Mouse (Mus musculus): ENCODE measurements around the gene Ppm1a. TPM values are rescaled to one million over a fixed set of nuclear protein-coding genes. Genes with fewer than 3 reads are reported as not detected.

The Ppm1a gene
- polyA plus RNA-seq, 1 experiment from 2014 or later: 68.8 TPM

DNA sequence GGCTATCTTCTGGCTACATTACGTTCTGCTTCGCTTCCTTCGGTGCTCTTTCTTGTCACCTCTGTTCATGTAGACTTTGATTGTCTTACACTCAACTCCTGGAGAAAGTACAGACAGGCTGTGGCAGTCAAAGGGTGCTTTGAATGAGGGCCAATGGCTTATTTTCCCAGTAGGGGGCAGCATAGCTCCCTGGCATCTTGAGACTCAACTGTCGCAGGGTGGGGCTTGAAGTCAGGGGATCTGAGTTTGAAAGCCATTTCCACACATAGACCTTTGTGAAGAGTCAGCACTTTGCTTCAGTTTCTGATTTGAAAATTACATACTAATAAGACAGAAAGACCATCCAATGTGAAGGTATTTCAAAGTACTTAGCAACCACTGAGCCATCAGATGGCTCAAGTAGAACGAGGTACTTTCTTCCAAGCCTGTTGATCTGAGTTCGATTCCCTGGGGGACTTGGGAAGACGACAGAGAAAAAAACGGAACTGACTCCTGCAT lies 78.3 kb downstream of the Ppm1a start:
- no peaks in the 10 kb centered on the region for H3K9me3 ChIP-seq (ENCODE audit: control insufficient read depth, low read length)
- no peaks in the 10 kb centered on the region for H3K36me3 ChIP-seq (ENCODE audit: control insufficient read depth, insufficient read depth, low read length)
- H3K4me3 ChIP-seq (ENCODE audit: low read depth, low read length): no peak overlapping the region
- no peak overlapping the region for H3K9ac ChIP-seq (ENCODE audit: low read depth, low read length)
- peaks cover 18% of the 10 kb centered on the region for H3K27me3 ChIP-seq (ENCODE audit: control insufficient read depth, insufficient read depth, low read length)
- no peak for ATAC-seq (ENCODE audit: low FRiP score)
- peaks cover 6% of the 10 kb centered on the region for H3K4me1 ChIP-seq (replicated peaks; ENCODE audit: control insufficient read depth, insufficient read depth, low read length)
- 80% methylated on average over 8 of the region's 8 CpGs for WGBS
- no peak for DNase-seq (ENCODE audit: low spot score)
- no peak overlapping the region for H3K27ac ChIP-seq (ENCODE audit: low read depth, low read length)
- H3K4me2 ChIP-seq (replicated peaks; ENCODE audit: low read depth, low read length): no peak overlapping the region

DNA sequence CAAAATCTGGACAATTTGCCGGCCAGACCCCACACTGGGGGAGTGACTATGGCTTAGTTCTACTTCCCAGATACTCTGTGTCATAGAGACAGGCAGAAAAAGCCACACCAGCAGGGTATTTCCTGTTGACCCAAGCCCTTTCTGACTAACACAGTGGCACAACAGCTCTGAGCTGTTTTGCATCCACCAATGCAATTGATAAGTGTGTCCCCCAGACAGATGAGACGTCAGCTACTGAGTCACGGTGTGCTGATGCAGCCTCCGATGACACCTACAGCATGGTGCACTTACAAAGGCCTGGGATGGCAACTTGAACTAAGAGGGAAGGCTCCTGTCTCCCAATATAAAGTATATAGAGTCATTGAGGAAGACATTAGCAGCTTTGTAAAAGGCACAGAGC lies 80.0 kb downstream of the Ppm1a start:
- DNase-seq (ENCODE audit: low spot score) (no peak), ATAC-seq (ENCODE audit: low FRiP score) (no peak)
- Histone ChIP-seq H3K27me3 (ENCODE audit: control insufficient read depth, insufficient read depth, low read length) (peaks cover 8% of the 10 kb centered on the region), H3K4me1 (replicated peaks; ENCODE audit: control insufficient read depth, insufficient read depth, low read length) (no peaks in the 10 kb centered on the region), H3K27ac (ENCODE audit: low read depth, low read length) (no peak overlapping the region), H3K4me2 (replicated peaks; ENCODE audit: low read depth, low read length) (no peak overlapping the region), H3K9me3 (ENCODE audit: control insufficient read depth, low read length) (no peaks in the 10 kb centered on the region), H3K9ac (ENCODE audit: low read depth, low read length) (no peak overlapping the region), H3K4me3 (ENCODE audit: low read depth, low read length) (no peak overlapping the region), H3K36me3 (ENCODE audit: control insufficient read depth, insufficient read depth, low read length) (no peaks in the 10 kb centered on the region)
- WGBS: 73% methylated on average over 4 of the region's 4 CpGs

DNA sequence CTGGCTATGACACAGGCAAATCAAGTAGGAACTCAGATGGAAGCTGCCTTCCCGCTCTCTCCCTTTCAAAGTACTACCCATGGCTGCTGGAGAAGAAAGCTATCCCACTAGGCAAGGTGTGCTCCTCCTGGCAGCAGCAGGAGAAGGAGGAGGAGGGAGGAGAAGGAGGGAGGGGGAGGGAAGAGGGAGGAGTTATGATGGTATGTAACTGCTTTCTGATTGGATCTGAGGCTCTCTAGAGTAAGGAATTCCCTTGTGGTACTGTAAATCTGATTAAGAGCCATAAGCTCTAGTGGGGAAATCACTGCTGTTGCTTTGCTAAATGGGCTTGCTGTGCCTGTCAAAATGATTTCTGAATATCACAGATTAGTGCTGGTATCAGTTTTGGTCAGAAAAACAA lies 84.2 kb downstream of the Ppm1a start:
- Histone ChIP-seq H3K27ac (ENCODE audit: low read depth, low read length) (no peak overlapping the region), H3K4me2 (replicated peaks; ENCODE audit: low read depth, low read length) (no peak overlapping the region), H3K36me3 (ENCODE audit: control insufficient read depth, insufficient read depth, low read length) (no peaks in the 10 kb centered on the region), H3K27me3 (ENCODE audit: control insufficient read depth, insufficient read depth, low read length) (peaks cover 11% of the 10 kb centered on the region), H3K9ac (ENCODE audit: low read depth, low read length) (no peak overlapping the region), H3K4me1 (replicated peaks; ENCODE audit: control insufficient read depth, insufficient read depth, low read length) (no peaks in the 10 kb centered on the region), H3K9me3 (ENCODE audit: control insufficient read depth, low read length) (no peaks in the 10 kb centered on the region), H3K4me3 (ENCODE audit: low read depth, low read length) (no peak overlapping the region)
- DNase-seq (ENCODE audit: low spot score): no peak
- 89% methylated on average over 1 of the region's 1 CpGs for WGBS
- no peak for ATAC-seq (ENCODE audit: low FRiP score)

GRCm38 (mm10) chr12:72843135-72843534 lies 85.9 kb downstream of the Ppm1a start:
- no peak overlapping the region for H3K4me3 ChIP-seq (ENCODE audit: low read depth, low read length)
- H3K36me3 ChIP-seq (ENCODE audit: control insufficient read depth, insufficient read depth, low read length): no peaks in the 10 kb centered on the region
- no peaks in the 10 kb centered on the region for H3K4me1 ChIP-seq (replicated peaks; ENCODE audit: control insufficient read depth, insufficient read depth, low read length)
- 85% methylated on average over 4 of the region's 4 CpGs for WGBS
- no peak for DNase-seq (ENCODE audit: low spot score)
- no peak overlapping the region for H3K9ac ChIP-seq (ENCODE audit: low read depth, low read length)
- peaks cover 23% of the 10 kb centered on the region for H3K27me3 ChIP-seq (ENCODE audit: control insufficient read depth, insufficient read depth, low read length)
- H3K4me2 ChIP-seq (replicated peaks; ENCODE audit: low read depth, low read length): no peak overlapping the region
- H3K27ac ChIP-seq (ENCODE audit: low read depth, low read length): no peak overlapping the region
- no peak for ATAC-seq (ENCODE audit: low FRiP score)
- no peaks in the 10 kb centered on the region for H3K9me3 ChIP-seq (ENCODE audit: control insufficient read depth, low read length)

DNA sequence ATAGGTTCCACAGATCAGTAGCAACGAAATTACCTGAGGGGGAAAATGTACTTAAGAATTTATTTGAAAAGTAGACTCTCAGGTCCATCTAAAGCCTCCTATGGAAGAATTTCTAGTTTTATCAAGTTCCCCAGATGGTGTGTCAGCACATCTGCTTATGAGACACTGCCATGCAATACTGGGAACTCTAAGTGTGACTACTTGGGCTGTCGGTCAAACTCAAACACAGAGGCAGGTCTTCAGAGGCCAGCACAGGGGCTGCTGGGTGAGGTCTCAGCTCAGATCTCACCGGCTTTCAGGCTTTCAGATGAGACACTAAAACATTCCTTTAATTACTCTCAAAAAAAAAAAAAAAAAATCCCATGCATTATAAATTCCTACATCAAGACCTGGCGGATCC lies 86.3 kb downstream of the Ppm1a start:
- H3K36me3 ChIP-seq (ENCODE audit: control insufficient read depth, insufficient read depth, low read length): no peaks in the 10 kb centered on the region
- 0 out of 2 replicates have a peak overlapping the region, but pooled peaks have one; percentile 35 for H3K9ac ChIP-seq (ENCODE audit: low read depth, low read length)
- peaks cover 27% of the 10 kb centered on the region for H3K27me3 ChIP-seq (ENCODE audit: control insufficient read depth, insufficient read depth, low read length)
- H3K27ac ChIP-seq (ENCODE audit: low read depth, low read length): no peak overlapping the region
- no peaks in the 10 kb centered on the region for H3K9me3 ChIP-seq (ENCODE audit: control insufficient read depth, low read length)
- ATAC-seq (ENCODE audit: low FRiP score) (no peak), DNase-seq (ENCODE audit: low spot score) (no peak)
- no peak overlapping the region for H3K4me3 ChIP-seq (ENCODE audit: low read depth, low read length)
- 91% methylated on average over 4 of the region's 4 CpGs for WGBS
- H3K4me1 ChIP-seq (replicated peaks; ENCODE audit: control insufficient read depth, insufficient read depth, low read length): no peaks in the 10 kb centered on the region
- peak overlapping the region; percentile 8; the same call in 1 of the 2 replicates for H3K4me2 ChIP-seq (replicated peaks; ENCODE audit: low read depth, low read length)

DNA sequence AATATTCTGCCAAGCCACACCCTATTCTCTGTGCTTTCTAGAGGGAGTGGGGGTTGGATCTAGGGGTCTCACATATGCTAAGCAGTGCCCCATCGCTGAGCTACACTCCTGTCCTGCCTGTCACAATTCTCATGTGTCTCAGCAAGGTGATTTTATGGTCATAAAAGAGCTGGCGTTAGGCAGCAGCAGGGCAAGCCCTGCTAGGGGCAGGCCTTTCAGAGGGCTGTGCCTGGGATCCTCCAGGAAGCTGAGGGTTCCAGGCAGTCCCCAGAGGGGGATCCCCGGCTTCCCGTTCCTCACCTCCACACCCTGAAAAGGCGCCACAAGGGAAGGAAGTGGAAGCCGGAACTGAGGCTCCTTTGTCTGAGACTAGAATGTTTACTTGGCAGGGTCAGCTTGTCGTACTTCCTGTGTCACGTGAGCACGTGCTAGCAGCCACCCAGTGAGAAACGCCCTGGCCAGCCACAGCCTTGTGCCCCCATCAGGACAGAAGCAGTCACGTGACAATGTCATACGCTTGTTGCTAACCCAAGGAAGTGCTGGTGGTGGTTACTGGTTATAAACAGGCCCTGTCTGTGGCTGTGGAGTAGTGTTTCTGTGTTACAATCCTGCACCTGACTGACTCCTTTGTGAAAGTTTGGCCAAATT lies 86.8 kb downstream of the Ppm1a start:
- H3K4me3 ChIP-seq (ENCODE audit: low read depth, low read length): peak overlapping the region; percentile 11; the same call in 1 of the 2 replicates
- no peaks in the 10 kb centered on the region for H3K9me3 ChIP-seq (ENCODE audit: control insufficient read depth, low read length)
- H3K9ac ChIP-seq (ENCODE audit: low read depth, low read length): 0 out of 2 replicates have a peak overlapping the region, but pooled peaks have one; percentile 35
- ATAC-seq (ENCODE audit: low FRiP score) (peak; percentile 76), DNase-seq (ENCODE audit: low spot score) (peak; percentile 63)
- peaks cover 31% of the 10 kb centered on the region for H3K27me3 ChIP-seq (ENCODE audit: control insufficient read depth, insufficient read depth, low read length)
- whole genome bisulfite sequencing: 23% methylated on average over 12 of the region's 12 CpGs
- H3K4me2 ChIP-seq (replicated peaks; ENCODE audit: low read depth, low read length): peak overlapping the region; percentile 8
- H3K4me1 ChIP-seq (replicated peaks; ENCODE audit: control insufficient read depth, insufficient read depth, low read length): no peaks in the 10 kb centered on the region
- no peaks in the 10 kb centered on the region for H3K36me3 ChIP-seq (ENCODE audit: control insufficient read depth, insufficient read depth, low read length)
- H3K27ac ChIP-seq (ENCODE audit: low read depth, low read length): no peak overlapping the region

DNA sequence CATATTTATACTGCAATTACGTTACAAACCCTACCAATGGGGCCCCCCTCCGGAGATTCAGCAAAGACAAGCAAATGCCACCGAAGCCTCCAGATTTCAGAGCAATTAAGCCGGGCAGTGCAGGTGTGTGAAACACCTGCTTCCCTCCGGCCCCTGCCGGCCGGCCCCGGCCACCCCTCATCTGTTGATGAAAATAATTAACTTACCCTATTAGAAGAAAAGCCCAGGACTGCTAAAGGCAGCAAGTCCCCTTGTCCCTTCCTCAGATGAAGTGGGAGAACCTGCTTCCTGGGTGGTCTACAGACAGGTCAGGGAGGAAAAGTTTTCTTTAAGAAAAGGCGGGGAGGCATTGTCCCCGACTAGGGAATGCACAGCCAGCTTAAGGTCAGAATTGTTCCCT lies 88.7 kb downstream of the Ppm1a start:
- ATAC-seq (ENCODE audit: low FRiP score): no peak
- peaks cover 50% of the 10 kb centered on the region for H3K27me3 ChIP-seq (ENCODE audit: control insufficient read depth, insufficient read depth, low read length)
- no peaks in the 10 kb centered on the region for H3K9me3 ChIP-seq (ENCODE audit: control insufficient read depth, low read length)
- WGBS: 32% methylated on average over 10 of the region's 10 CpGs
- no peaks in the 10 kb centered on the region for H3K4me1 ChIP-seq (replicated peaks; ENCODE audit: control insufficient read depth, insufficient read depth, low read length)
- no peak overlapping the region for H3K9ac ChIP-seq (ENCODE audit: low read depth, low read length)
- no peak for DNase-seq (ENCODE audit: low spot score)
- H3K4me3 ChIP-seq (ENCODE audit: low read depth, low read length): no peak overlapping the region
- H3K4me2 ChIP-seq (replicated peaks; ENCODE audit: low read depth, low read length): no peak overlapping the region
- no peak overlapping the region for H3K27ac ChIP-seq (ENCODE audit: low read depth, low read length)
- no peaks in the 10 kb centered on the region for H3K36me3 ChIP-seq (ENCODE audit: control insufficient read depth, insufficient read depth, low read length)

GRCm38 (mm10) chr12:72847725-72848124 lies 90.5 kb downstream of the Ppm1a start:
- H3K27me3 ChIP-seq (ENCODE audit: control insufficient read depth, insufficient read depth, low read length): peaks cover 61% of the 10 kb centered on the region
- H3K9me3 ChIP-seq (ENCODE audit: control insufficient read depth, low read length): no peaks in the 10 kb centered on the region
- H3K9ac ChIP-seq (ENCODE audit: low read depth, low read length): no peak overlapping the region
- ATAC-seq (ENCODE audit: low FRiP score): no peak
- H3K27ac ChIP-seq (ENCODE audit: low read depth, low read length): no peak overlapping the region
- DNase-seq (ENCODE audit: low spot score): peak; percentile 76
- no peak overlapping the region for H3K4me2 ChIP-seq (replicated peaks; ENCODE audit: low read depth, low read length)
- no peaks in the 10 kb centered on the region for H3K4me1 ChIP-seq (replicated peaks; ENCODE audit: control insufficient read depth, insufficient read depth, low read length)
- no peak overlapping the region for H3K4me3 ChIP-seq (ENCODE audit: low read depth, low read length)
- 26% methylated on average over 7 of the region's 7 CpGs for WGBS
- no peaks in the 10 kb centered on the region for H3K36me3 ChIP-seq (ENCODE audit: control insufficient read depth, insufficient read depth, low read length)
